In the genomic region with DNA sequence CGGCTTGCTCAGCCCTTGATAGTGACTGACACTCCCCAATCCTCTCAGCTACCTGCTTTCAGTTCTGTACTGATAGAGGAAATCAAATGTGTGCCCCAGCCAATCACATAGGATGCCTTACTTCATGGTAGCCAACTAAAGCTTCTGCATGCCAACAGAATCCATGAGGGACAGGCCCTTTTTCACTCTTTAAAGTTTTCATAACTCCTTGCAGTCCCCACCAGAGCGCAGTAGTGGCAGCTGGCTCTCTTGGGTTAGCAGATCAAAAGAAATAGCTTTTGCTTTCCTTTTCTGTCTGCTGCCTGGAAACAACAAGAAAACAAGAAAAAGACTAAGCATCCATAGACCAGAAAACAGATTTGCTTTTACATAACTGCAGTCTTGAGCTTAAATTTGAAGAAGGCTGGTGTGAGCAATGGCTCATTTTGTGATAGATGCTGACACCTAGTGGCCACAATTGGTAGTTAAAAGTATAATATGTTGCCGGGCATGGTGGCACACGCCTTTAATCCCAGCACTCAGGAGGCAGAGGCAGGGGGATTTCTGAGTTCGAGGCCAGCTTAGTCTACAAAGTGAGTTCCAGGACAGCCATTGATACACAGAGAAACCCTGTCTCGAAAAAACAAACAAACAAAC, we compare ENCODE assay signal across 7 mouse cellular contexts. TPM values are rescaled to one million over a fixed set of nuclear protein-coding genes. Genes with fewer than 3 reads are reported as not detected.
DNase-seq lines count a peak whose midpoint lies in the region; ATAC-seq and TF ChIP-seq lines count a peak whose summit lies in the region.

No protein-coding gene starts in this region.

- no peaks in the 10 kb centered on the region for H3K27me3 ChIP-seq in embryonic facial prominence, embryonic 10.5 days (replicated peaks; ENCODE audit: low read depth, poor library complexity, severe bottlenecking)
- H3K27me3 ChIP-seq in stomach, postnatal 0 days (ENCODE audit: control insufficient read depth, insufficient read depth, low read length): no peaks in the 10 kb centered on the region

- peak; percentile 47 to 53 for DNase-seq in right cerebral cortex, adult 2 months (ENCODE audit: low spot score in 2 of 2)
- DNase-seq in right cerebral cortex, postnatal 14 days: no peak
- DNase-seq in embryonic facial prominence, embryonic 10.5 days (ENCODE audit: low spot score): peak; percentile 28
- peak; percentile 33 for DNase-seq in lung, postnatal 14 days
- DNase-seq in stomach, postnatal 0 days (ENCODE audit: low spot score): peak; percentile 41

- no peak for TF ChIP-seq EP300 in stomach, postnatal 0 days (optimal IDR thresholded peaks at IDR 0.05)

- no peak overlapping the region for H3K27ac ChIP-seq in embryonic facial prominence, embryonic 10.5 days (replicated peaks)
- H3K27ac ChIP-seq in stomach, postnatal 0 days (replicated peaks): no peak overlapping the region; the same call in 1 of the 2 replicates

- no peak overlapping the region for H3K4me2 ChIP-seq in stomach, postnatal 0 days (replicated peaks; ENCODE audit: low read depth)

- peak; percentile 73 for ATAC-seq in activated CD4-positive, CD25-positive, alpha-beta regulatory T cell, adult 4 months
- ATAC-seq in inflammation-experienced regulatory T-cells, adult 6 months: peak; percentile 63
- ATAC-seq in stomach, postnatal 0 days (ENCODE audit: low FRiP score, low TSS enrichment): 0 out of 2 replicates have a peak, but pooled peaks have one; percentile 29

- peaks cover 5% of the 10 kb centered on the region; the same call in 1 of the 2 replicates for H3K4me1 ChIP-seq in embryonic facial prominence, embryonic 10.5 days
- H3K4me1 ChIP-seq in stomach, postnatal 0 days (replicated peaks; ENCODE audit: control insufficient read depth, insufficient read depth): no peaks in the 10 kb centered on the region

- H3K9me3 ChIP-seq in embryonic facial prominence, embryonic 10.5 days: no peaks in the 10 kb centered on the region
- no peaks in the 10 kb centered on the region for H3K9me3 ChIP-seq in stomach, postnatal 0 days (ENCODE audit: control insufficient read depth, low read length)

- peak; percentile 84 for TF ChIP-seq CTCF in stomach, postnatal 0 days (IDR thresholded peaks at IDR 0.05; ENCODE audit: low read depth)

- no peaks in the 10 kb centered on the region for H3K36me3 ChIP-seq in embryonic facial prominence, embryonic 10.5 days (replicated peaks)
- H3K36me3 ChIP-seq in stomach, postnatal 0 days (ENCODE audit: control insufficient read depth, insufficient read depth, low read length): no peaks in the 10 kb centered on the region

- no peak overlapping the region for H3K4me3 ChIP-seq in embryonic facial prominence, embryonic 10.5 days
- no peak overlapping the region for H3K4me3 ChIP-seq in stomach, postnatal 0 days (ENCODE audit: low read depth, low read length)

- no peak overlapping the region for H3K9ac ChIP-seq in stomach, postnatal 0 days (ENCODE audit: low read length)

- 47% methylated on average over 6 of the region's 6 CpGs for WGBS in embryonic facial prominence, embryonic 10.5 days
- WGBS in stomach, postnatal 0 days: 33% methylated on average over 6 of the region's 6 CpGs

RNA-seq across cellular contexts. Expression of gene Slc35g1, which starts 43.2 kb away (rescaled TPM):
- 1 to 10 TPM; 5.7 to 5.9 TPM for polyA plus RNA-seq in activated CD4-positive, CD25-positive, alpha-beta regulatory T cell, adult 4 months (2017; shearing (Covaris generic))
- 5.0 and 6.1 TPM in 2 replicates for polyA plus RNA-seq in embryonic facial prominence, embryonic 10.5 days (2016; fragmentation: Nextera tagmentation; extraction: Ambion mirVana)
- polyA plus RNA-seq in inflammation-experienced regulatory T-cells, adult 6 months (2017; shearing (Covaris generic)): 1 to 10 TPM; 3.5 to 7.3 (median 5.0) TPM
- polyA plus RNA-seq in stomach, postnatal 0 days (2015; fragmentation: Nextera tagmentation; extraction: Ambion mirVana): 20.9 and 27.3 TPM in 2 replicates
